Mouse (Mus musculus) heart, adult 11 months (tissue): ENCODE data around the gene Olfr137.

Source experiments
- DNase-seq: peaks from one replicate; pipeline ENCODE4 v3.0.0; 2022

The Olfr137 gene

DNA sequence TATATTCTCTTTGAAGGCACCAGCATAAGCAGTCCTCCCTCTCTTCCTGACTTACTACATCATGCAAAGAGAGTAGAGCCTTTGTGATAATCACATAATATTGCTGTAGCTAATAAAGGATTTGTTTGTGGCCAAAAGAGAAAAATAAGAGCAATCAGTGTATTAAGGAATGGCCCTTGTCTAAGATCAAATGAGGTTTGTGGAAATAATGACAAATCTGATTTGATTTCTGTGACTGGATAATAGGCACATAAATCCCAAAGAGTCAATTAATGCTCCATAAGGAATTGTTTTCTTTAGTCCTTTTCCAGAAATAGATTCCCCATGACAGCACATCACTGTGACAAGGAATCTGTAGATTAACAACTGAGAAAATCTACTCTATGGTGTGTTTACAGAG lies at the start of gene Olfr137:
Gene Olfr137, minus strand, starts transcription at position 101 of the 400 bp plus-strand sequence.
- DNase-seq = no peak

DNA sequence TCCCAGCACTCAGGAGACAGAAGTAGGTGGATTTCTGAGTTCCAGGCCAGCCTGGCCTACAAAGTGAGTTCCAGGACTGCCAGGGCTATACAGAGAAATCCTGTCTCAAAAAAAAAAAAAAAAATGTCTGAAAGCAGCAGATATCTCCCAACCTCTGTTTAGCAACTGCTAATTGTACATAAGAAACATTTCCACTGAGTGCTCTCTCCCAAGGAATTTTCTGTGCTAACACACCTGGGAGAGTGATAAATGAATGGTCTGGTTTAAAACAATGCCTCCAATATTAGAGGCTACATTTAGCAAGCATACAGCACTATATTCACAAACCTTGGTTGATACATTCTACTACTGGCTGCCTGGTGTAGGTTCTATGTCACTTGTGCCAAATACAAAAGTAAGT lies 22.2 kb upstream of the Olfr137 start, which contains the start of gene Olfr136:
Gene Olfr136, plus strand, starts transcription at position 301 of the 400 bp plus-strand sequence.
- DNase-seq = no peak

DNA sequence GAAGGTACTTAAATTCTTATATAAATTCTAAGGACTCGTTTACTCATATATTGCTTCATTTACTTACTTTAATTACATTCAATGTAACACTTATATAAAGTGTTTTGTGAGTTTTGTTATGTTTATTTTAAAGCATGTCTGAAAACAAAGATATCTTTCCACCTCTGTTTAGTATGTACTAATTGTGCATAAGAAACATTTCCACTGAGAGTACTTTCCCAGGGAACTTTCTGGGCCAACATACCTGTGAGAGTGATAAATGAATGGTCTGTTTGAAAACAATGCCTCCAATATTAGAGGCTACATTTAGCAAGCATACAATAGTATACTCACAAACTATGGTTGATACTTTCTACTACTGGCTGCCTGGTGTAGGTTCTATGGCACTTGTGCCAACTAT lies 46.6 kb downstream of the Olfr137 start, which contains the start of gene Olfr138:
Gene Olfr138, plus strand, starts transcription at position 301 of the 400 bp plus-strand sequence.
- DNase-seq = no peak
